Mouse (Mus musculus) heart, postnatal 0 days (tissue): ENCODE measurements at regions not wholly inside any gene's neighbourhood (a gene's known extent, or its start where the extent isn't known, plus 50 kb on each side); places are given as distances from the start of the nearest gene placed in this dataset.
A peak's percentile ranks its signal among the peaks of the same experiment; 100 is the strongest.

ENCODE experiments used
- ATAC-seq: fragments of 200-750 bp; cut with Nextera tagmentation; 2 replicates; pipeline ENCODE4 v1.8.0; 2017; ENCODE audit warnings: low read depth, moderate number of reproducible peaks, moderate library complexity; ENCODE audit not compliant: insufficient read depth
- DNase-seq: peaks from one replicate; pipeline ENCODE4 v3.0.0-alpha.2; 2016; ENCODE audit warnings: low spot score
- H3K27ac ChIP-seq: fragments of 300-500 bp; sonication (generic); 2 replicates; pipeline ENCODE4 v1.5.1; 2014; ENCODE audit warnings: low read depth, mild to moderate bottlenecking
- H3K27me3 ChIP-seq: fragments of 300-500 bp; sonication (generic); 2 replicates; pipeline ENCODE4 v1.6.1; 2014; ENCODE audit warnings: low read length, mixed read lengths; ENCODE audit not compliant: control insufficient read depth, insufficient read depth
- H3K36me3 ChIP-seq: fragments of 300-500 bp; sonication (generic); replicated peaks from 2 replicates; pipeline ENCODE4 v1.6.1; 2014; ENCODE audit warnings: low read length, mixed read lengths; ENCODE audit not compliant: control insufficient read depth, insufficient read depth
- H3K4me1 ChIP-seq: fragments of 300-500 bp; sonication (generic); 2 replicates; pipeline ENCODE4 v1.6.1; 2014; ENCODE audit warnings: antibody characterized with exemption; ENCODE audit not compliant: control insufficient read depth, insufficient read depth
- H3K4me2 ChIP-seq: fragments of 300-500 bp; sonication (generic); 2 replicates; pipeline ENCODE4 v1.6.1; 2014; ENCODE audit warnings: low read depth, mild to moderate bottlenecking, low read length, moderate library complexity
- H3K4me3 ChIP-seq: fragments of 300-500 bp; sonication (generic); 2 replicates; pipeline ENCODE4 v1.5.1; 2014; ENCODE audit warnings: low read depth, low read length
- H3K9ac ChIP-seq: fragments of 300-500 bp; sonication (generic); replicated peaks from 2 replicates; pipeline ENCODE4 v1.6.1; 2014; ENCODE audit warnings: low read depth, low read length, mixed read lengths
- H3K9me3 ChIP-seq: fragments of 300-500 bp; sonication (generic); replicated peaks from 2 replicates; pipeline ENCODE4 v1.6.1; 2016; ENCODE audit warnings: low read length; ENCODE audit not compliant: control insufficient read depth
- CTCF ChIP-seq: IDR thresholded peaks from 2 replicates; pipeline ENCODE4 v1.5.1; 2016; ENCODE audit warnings: antibody characterized with exemption, control low read depth, low read depth
- EP300 ChIP-seq: IDR thresholded peaks from 2 replicates; pipeline ENCODE4 v1.6.1; 2016; ENCODE audit warnings: antibody characterized with exemption, low read depth
- whole genome bisulfite sequencing: fragments of 180-500 bp; shearing (Covaris S2); extraction: QIAGEN DNeasy Blood & Tissue Kit; methylation state at CpG from one replicate; pipeline ENCODE4 v1.1.7; 2014; 5-methylcytosine and 5-hydroxymethylcytosine counted together

DNA sequence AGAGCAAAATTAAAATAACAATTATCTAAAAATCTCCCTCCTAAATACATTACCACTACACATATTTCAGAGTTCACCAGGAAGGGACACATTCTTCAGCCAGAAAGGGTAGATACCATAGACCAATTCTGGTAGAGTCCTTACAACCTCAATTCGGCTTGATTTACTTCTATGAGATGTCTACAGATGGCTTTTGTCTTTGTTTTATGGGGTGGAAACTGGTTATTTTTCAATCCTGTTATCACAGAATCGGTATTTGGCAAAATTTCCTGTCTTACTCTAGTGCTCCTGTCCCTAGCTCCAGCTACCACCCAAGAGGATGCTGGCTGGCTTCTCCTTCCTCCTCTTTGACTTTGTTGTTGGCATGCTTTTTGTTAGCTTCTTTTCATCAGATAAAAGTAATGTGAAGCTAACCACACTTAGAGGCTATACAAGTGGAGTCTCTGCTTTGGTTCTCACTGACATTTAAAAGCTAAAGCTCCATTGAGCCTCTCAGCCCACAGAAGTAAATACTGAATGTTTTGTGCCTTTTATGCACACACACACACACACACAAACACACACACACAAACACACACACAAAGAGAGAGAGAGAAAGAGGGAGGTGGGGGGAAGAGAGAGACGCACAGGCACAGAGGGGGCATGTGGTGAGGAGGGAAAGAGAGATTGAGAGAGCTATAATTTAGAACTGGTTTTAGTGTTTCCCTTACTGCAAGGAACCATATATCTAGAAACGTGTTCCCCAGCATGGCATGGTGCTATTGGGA is 109.1 kb downstream of the Gm815 start:
- H3K27me3 ChIP-seq, result no peaks in the 10 kb centered on the region
- H3K4me2 ChIP-seq, result no peak overlapping the region
- WGBS, result 73% methylated on average over 4 of the region's 4 CpGs
- no peaks in the 10 kb centered on the region for H3K9me3 ChIP-seq
- ATAC-seq (no peak), DNase-seq (no peak)
- H3K27ac ChIP-seq, result no peak overlapping the region
- H3K36me3 ChIP-seq, result no peaks in the 10 kb centered on the region
- H3K4me3 ChIP-seq, result no peak overlapping the region
- no peak for TF ChIP-seq EP300
- no peak for TF ChIP-seq CTCF
- no peaks in the 10 kb centered on the region for H3K4me1 ChIP-seq
- H3K9ac ChIP-seq, result no peak overlapping the region

DNA sequence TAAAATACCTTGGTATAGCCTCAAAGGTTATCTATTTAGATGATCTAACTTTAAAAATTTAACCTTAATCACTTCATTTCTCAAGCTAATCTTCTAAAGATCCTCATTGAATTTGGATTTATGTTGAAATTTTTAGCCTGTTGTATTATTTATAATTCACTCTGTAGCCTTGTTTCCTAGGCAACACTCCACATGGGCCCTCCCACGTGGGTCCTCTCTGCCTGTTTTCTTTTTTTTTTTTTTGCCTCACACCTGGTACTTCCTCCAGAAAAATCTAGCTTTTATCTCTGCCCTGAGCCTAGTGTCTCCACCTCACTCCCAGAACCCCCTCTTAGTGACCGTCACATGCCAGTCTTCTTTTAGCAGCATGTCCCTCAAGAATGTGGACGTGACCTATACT is 113.9 kb downstream of the Gm815 start:
- no peak overlapping the region for H3K4me3 ChIP-seq
- TF ChIP-seq EP300 (no peak), CTCF (no peak)
- no peak overlapping the region for H3K27ac ChIP-seq
- WGBS, result 63% methylated on average over 3 of the region's 3 CpGs
- no peak for DNase-seq
- no peak overlapping the region for H3K9ac ChIP-seq
- ATAC-seq, result no peak
- no peaks in the 10 kb centered on the region for H3K4me1 ChIP-seq
- H3K9me3 ChIP-seq, result no peaks in the 10 kb centered on the region
- H3K27me3 ChIP-seq, result no peaks in the 10 kb centered on the region
- H3K4me2 ChIP-seq, result no peak overlapping the region
- no peaks in the 10 kb centered on the region for H3K36me3 ChIP-seq

DNA sequence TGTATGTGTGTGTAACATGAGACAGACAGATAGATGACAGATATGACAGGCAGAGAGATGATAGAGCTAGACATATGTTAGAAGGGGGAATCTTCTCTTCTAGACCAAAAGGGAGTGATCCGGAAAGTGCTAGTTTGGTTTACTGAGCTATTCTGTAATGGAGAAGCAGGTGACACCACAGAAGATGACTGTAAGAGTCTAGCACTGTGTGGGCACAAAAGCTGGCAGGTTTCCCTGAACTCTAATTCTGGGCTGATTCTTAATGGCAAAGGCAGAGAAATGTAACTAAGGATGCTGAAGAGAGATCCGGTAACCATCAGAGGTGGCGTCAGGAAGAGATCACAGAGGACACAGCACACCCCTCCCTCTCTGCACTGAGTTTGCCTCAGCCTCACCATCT is 136.2 kb downstream of the Gm815 start:
- Histone ChIP-seq H3K4me2 (no peak overlapping the region), H3K27me3 (no peaks in the 10 kb centered on the region), H3K4me1 (peaks cover 16% of the 10 kb centered on the region; the same call in 1 of the 2 replicates), H3K9ac (no peak overlapping the region), H3K27ac (peak overlapping the region; percentile 78; the same call in 1 of the 2 replicates), H3K4me3 (no peak overlapping the region), H3K36me3 (no peaks in the 10 kb centered on the region), H3K9me3 (no peaks in the 10 kb centered on the region)
- 81% methylated on average over 3 of the region's 3 CpGs for WGBS
- DNase-seq (no peak), ATAC-seq (no peak)
- no peak for TF ChIP-seq EP300
- no peak for TF ChIP-seq CTCF

DNA sequence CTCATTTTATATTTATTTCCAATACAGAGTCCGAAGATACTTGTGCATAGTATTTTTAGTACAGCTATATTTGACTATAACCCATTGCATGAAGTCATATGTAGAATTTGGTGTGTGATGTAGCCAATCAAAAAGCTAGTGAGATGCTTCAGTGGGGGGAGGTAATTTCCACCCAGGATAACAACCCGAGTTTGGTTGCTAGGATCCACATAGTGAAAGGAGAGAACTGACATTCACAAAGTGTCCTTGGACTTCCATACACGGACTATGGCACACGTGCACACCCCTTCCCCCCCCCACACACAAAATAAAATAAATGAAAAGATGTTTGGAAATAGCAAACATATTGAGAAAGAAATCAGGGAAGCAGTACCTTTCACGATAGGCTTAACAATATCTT is 137.2 kb downstream of the Gm815 start:
- DNase-seq, result peak; percentile 85
- no peak overlapping the region for H3K4me3 ChIP-seq
- no peak overlapping the region for H3K9ac ChIP-seq
- H3K4me2 ChIP-seq, result no peak overlapping the region
- peak overlapping the region; percentile 78 for H3K27ac ChIP-seq
- WGBS, result 39% methylated on average over 5 of the region's 5 CpGs
- peaks cover 16% of the 10 kb centered on the region; the same call in 1 of the 2 replicates for H3K4me1 ChIP-seq
- H3K9me3 ChIP-seq, result no peaks in the 10 kb centered on the region
- TF ChIP-seq CTCF (no peak), EP300 (no peak)
- ATAC-seq, result peak; percentile 88
- H3K27me3 ChIP-seq, result no peaks in the 10 kb centered on the region
- H3K36me3 ChIP-seq, result no peaks in the 10 kb centered on the region

DNA sequence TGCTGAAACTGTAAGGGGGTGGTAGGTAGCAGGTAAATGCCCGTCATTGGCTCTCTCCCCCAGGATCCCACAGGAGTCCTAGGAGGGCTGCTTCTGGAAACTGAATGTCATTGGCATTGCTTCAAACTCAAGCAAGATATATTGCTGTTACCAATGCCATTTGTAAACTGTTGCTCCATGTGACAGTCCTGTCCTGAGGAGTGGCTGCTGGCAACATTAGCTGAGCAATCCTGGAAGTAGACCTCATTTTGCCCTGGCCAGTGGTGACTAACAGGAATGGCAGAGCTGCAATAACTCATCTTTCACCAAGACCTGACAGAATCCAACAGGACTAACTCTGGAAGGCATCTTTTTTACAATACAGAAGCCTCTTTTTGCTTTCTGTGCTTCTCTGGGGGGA is 143.2 kb downstream of the Gm815 start:
- no peaks in the 10 kb centered on the region for H3K9me3 ChIP-seq
- no peaks in the 10 kb centered on the region for H3K27me3 ChIP-seq
- 55% methylated on average over 1 of the region's 1 CpGs for WGBS
- no peaks in the 10 kb centered on the region; the same call in 1 of the 2 replicates for H3K4me1 ChIP-seq
- ATAC-seq, result 0 out of 2 replicates have a peak, but pooled peaks have one; percentile 4
- TF ChIP-seq EP300 (no peak), CTCF (no peak)
- DNase-seq, result no peak
- H3K4me3 ChIP-seq, result no peak overlapping the region
- no peak overlapping the region for H3K4me2 ChIP-seq
- H3K27ac ChIP-seq, result 0 out of 2 replicates have a peak overlapping the region, but pooled peaks have one; percentile 26
- H3K36me3 ChIP-seq, result no peaks in the 10 kb centered on the region
- H3K9ac ChIP-seq, result no peak overlapping the region
